9 mouse cellular contexts compared by ENCODE assay signal in genomic region chr15:40169705-40170104, GRCm38 (mm10). TPM values are rescaled to one million over a fixed set of nuclear protein-coding genes. Genes with fewer than 3 reads are reported as not detected.
DNase-seq lines count a peak whose midpoint lies in the region; ATAC-seq and TF ChIP-seq lines count a peak whose summit lies in the region.
"Had no signal": no experiment of that assay in that cellular context is flagged by ENCODE, and none has a peak within 500 bp of the region (broad histone marks: within the 10 kb centered on the region; RNA-seq: fewer than 3 reads in every experiment).

No protein-coding gene starts in this region.

- DNase-seq in cerebellum, adult 2 months, result peak; percentile 22 to 28
- DNase-seq in cerebellum, adult 11 months, result no peak
- no peak for DNase-seq in lung, adult 18-20 months
- DNase-seq in urinary bladder, postnatal 14 days (ENCODE audit: low spot score), result no peak
- DNase-seq in adrenal gland, adult 2 months, result no peak
- no peak for DNase-seq in urinary bladder, postnatal 4 days (ENCODE audit: low spot score in 2 of 2)

- WGBS in cerebellum, adult 2 months, result 15% methylated on average over 13 of the region's 13 CpGs
- 48% methylated on average over 13 of the region's 13 CpGs for WGBS in lung, embryonic 16.5 days

- TF ChIP-seq CTCF in cerebellum, adult 2 months (IDR thresholded peaks at IDR 0.05; ENCODE audit: borderline replicate concordance, insufficient read depth, low read depth, low read length), result no peak

- no peak for ATAC-seq in lung, embryonic 16.5 days (ENCODE audit: low read depth)
- ATAC-seq in megakaryocyte progenitor cell, adult 5-6 weeks (replicated peaks; ENCODE audit: poor library complexity), result 0 out of 2 replicates have a peak, but pooled peaks have one; percentile 23

- H3K27ac ChIP-seq in cerebellum, adult 2 months (ENCODE audit: insufficient read depth, low read length), result no peak overlapping the region
- H3K27ac ChIP-seq in lung, embryonic 16.5 days (ENCODE audit: low read length), result no peak overlapping the region

- peak overlapping the region; percentile 31 for H3K4me2 ChIP-seq in lung, embryonic 16.5 days (ENCODE audit: low read depth, low read length)

- TF ChIP-seq POLR2A in cerebellum, adult 2 months (IDR thresholded peaks at IDR 0.05; ENCODE audit: borderline replicate concordance, insufficient read depth, low read length), result 0 out of 2 replicates have a peak, but pooled peaks have one; percentile 10

- H3K27me3 ChIP-seq in cerebellum, adult 2 months (ENCODE audit: control insufficient read depth, insufficient read depth, low read length), result no peaks in the 10 kb centered on the region
- no peaks in the 10 kb centered on the region; the same call in 1 of the 2 replicates for H3K27me3 ChIP-seq in lung, embryonic 16.5 days (ENCODE audit: control insufficient read depth, insufficient read depth, low read depth, low read length)

- peak overlapping the region; percentile 37 for H3K4me3 ChIP-seq in cerebellum, adult 2 months (replicated peaks; ENCODE audit: insufficient read depth, low read depth, low read length)
- no peak overlapping the region for H3K4me3 ChIP-seq in lung, embryonic 16.5 days (ENCODE audit: low read length)
- H3K4me3 ChIP-seq: myocyte had no signal

- no peaks in the 10 kb centered on the region for H3K36me3 ChIP-seq in lung, embryonic 16.5 days (ENCODE audit: control insufficient read depth, insufficient read depth, low read length)

- H3K9me3 ChIP-seq in lung, embryonic 16.5 days (ENCODE audit: control insufficient read depth, low read length), result no peaks in the 10 kb centered on the region

- no peak overlapping the region for H3K9ac ChIP-seq in lung, embryonic 16.5 days (ENCODE audit: low read length)

- peaks cover 4% of the 10 kb centered on the region; the same call in 1 of the 2 replicates for H3K4me1 ChIP-seq in cerebellum, adult 2 months (ENCODE audit: control insufficient read depth, insufficient read depth, low read length)
- H3K4me1 ChIP-seq in lung, embryonic 16.5 days (replicated peaks; ENCODE audit: control insufficient read depth, insufficient read depth, low read length), result peaks cover 10% of the 10 kb centered on the region; the same call in 1 of the 2 replicates

RNA-seq across cellular contexts. Expression of gene 9330182O14Rik, which starts 35.5 kb away (rescaled TPM):
- not detected in 2 replicates for polyA plus RNA-seq in cerebellum, adult 2 months (2012; rRNA removed)
- polyA plus RNA-seq in lung, embryonic 16.5 days (2015; fragmentation: Nextera tagmentation; extraction: Ambion mirVana), result not detected in 2 replicates
- not detected in 2 replicates for total RNA-seq in megakaryocyte progenitor cell, adult 5-6 weeks (2015)
- not detected in 2 replicates for total RNA-seq in megakaryocyte progenitor cell, adult 5-6 weeks (2017)
- under 1 TPM in 1 of 2 experiments, not detected in 1; 0.55 TPM for total RNA-seq in adrenal gland, adult 2 months (2021)
- 0.07 TPM in 1 of 2 replicates, not detected in the other for polyA plus RNA-seq in adrenal gland, adult 2 months (2012; rRNA removed)
- polyA plus RNA-seq: myocyte had no signal

Comparison
In these comparisons a context has a peak if more than half of its experiments do, and no peak if none do; other contexts are left out.
1. DNase-seq: peak in cerebellum, adult 2 months (2 of 2); none in cerebellum, adult 11 months (single experiment), lung, adult 18-20 months (0 of 2), urinary bladder, postnatal 14 days (single experiment), adrenal gland, adult 2 months (single experiment) and urinary bladder, postnatal 4 days (0 of 2).